Mouse (Mus musculus) frontal cortex, adult (tissue): ENCODE measurements around the gene Aqp6.
A peak's percentile ranks its signal among the peaks of the same experiment; 100 is the strongest.

Source experiments
- ATAC-seq: cut with Nextera tagmentation; 2 replicates; pipeline ENCODE4 v1.9.2; 2017; ENCODE audit warnings: mild to moderate bottlenecking, moderate library complexity, mixed read lengths; ENCODE audit not compliant: low TSS enrichment

The Aqp6 gene

DNA sequence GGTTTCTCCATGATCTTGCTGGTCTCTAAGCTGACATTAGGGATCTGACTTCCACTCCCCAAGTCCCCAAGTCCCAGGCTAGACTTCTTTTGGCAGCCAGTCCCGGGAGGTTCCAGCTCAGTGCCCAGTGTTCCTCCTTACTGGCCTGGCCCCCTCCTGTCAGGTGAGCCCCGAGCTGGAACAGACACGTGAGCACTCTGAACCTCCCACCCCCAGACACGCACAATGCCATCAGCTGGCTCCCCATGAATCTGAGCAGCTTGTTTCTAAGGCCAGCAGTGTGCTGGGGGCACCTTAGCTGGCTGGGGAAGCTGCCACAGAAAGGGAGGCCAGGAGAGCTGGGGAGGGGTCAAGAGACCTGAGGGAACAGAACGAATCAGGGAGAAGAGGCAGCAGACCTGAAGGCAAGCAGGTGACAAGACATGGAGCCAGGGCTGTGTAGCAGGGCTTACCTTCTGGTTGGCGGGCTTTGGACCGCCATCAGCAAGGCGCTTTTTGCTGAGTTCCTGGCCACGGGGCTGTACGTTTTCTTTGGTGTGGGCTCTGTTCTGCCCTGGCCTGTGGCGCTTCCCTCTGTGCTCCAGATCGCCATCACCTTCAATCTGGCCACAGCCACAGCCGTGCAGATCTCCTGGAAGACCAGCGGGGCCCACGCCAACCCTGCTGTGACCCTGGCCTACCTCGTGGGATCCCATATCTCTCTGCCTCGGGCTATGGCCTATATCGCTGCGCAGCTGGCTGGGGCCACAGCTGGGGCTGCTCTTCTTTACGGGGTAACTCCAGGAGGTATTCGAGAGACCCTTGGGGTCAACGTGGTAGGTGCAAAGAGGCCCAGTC lies at the start of gene Aqp6:
Aqp6 (plus strand) TSS at position 415 of the 837 bp plus-strand sequence.
- ATAC-seq: no peak

GRCm38 (mm10) chr15:99553767-99554166 lies 47.4 kb upstream of the Aqp6 start:
- ATAC-seq: no peak

DNA sequence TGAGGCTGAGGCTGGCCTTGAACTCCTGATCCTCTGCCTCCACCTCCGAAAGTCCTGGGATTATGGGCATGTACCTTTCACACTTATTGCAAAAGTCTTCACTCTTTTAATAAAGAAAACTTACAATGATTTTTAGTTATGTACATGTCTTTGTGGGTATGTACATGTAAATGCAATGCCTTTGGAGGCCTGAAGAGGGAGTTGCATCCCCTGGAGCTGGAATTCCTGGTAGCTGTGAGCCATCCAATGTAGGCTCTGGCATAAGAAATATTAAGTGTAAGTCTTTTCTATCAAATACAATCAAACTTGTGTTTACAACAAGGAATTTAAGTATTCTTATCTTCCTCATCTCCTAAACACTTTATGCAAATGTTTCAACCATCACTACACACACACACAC lies 42.3 kb upstream of the Aqp6 start:
- no peak for ATAC-seq

- ATAC-seq: no peak
These were observed 41.0 kb upstream of the Aqp6 start for GRCm38 (mm10) chr15:99560246-99560645.

GRCm38 (mm10) chr15:99567371-99567770 lies 33.8 kb upstream of the Aqp6 start:
- no peak for ATAC-seq

- no peak for ATAC-seq
These were observed 32.5 kb upstream of the Aqp6 start for GRCm38 (mm10) chr15:99568682-99569081.

- ATAC-seq: peak; percentile 86
These were observed 32.1 kb upstream of the Aqp6 start for GRCm38 (mm10) chr15:99569123-99569522.

DNA sequence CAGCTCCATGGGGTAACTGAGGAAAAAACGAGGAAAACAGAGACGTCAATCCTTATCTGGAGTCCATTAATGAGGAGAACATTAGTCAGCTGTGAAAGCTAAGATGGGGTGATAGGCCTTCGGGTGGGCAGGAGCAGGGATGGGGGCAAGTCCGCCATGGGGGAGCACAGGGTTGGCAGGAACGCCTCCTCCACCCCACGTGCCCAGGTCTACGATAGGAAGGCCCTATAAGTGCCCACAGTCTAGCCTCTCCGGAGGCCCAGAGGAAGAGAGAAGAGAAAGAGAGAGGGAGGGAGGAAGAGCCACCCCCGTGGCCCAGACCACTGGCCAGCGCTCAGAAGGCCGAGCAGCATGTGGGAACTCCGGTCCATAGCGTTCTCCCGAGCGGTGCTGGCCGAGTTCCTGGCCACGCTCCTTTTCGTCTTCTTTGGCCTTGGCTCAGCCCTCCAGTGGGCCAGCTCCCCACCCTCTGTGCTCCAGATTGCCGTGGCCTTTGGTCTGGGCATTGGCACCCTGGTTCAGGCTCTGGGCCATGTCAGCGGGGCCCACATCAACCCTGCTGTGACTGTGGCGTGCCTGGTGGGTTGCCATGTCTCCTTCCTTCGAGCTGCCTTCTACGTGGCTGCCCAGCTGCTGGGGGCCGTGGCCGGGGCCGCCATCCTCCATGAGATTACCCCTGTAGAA lies 22.3 kb upstream of the Aqp6 start, which contains the start of gene Aqp2:
Aqp2 (plus strand) TSS at position 254 of the 684 bp plus-strand sequence.
- no peak for ATAC-seq

DNA sequence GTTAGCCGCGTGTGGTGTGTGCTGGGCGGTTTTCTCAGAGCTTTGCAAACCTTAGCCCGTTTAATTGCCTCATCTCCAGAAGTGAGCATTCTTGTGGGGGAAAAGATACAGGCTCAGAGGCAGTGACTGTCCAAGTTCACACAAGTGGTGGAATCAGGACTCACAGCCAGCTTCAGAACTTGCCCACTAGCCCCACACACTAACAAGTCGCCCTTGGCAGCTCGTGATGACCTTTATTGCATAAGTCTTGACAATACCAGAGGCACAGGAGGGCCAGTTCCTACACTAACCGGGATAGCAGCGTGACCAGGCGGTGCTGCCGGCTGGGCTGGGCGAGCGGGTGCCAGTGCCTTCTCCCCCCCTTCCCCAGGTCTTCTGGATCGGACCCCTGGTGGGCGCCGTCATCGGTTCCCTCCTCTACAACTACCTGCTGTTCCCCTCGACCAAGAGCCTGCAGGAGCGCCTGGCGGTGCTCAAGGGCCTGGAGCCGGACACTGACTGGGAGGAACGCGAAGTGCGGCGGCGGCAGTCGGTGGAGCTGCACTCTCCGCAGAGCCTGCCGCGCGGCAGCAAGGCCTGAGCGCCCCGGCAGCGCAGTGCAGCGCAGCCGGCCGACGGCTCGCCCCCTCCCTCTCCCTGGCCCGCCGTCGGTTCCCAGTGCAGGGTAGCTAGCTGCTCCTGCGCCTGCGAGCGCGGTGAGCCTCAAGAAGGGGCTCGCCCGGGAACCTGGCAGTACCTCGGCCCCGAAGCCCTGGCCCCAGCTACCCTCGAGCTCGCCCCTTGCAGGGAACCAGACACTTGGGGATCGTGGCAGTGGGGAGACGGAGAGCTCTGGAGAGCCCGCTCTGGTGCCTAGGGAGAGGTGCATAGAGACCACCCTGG lies 17.5 kb upstream of the Aqp6 start:
- ATAC-seq: peak; percentile 73

GRCm38 (mm10) chr15:99584407-99585202 lies 16.6 kb upstream of the Aqp6 start:
- ATAC-seq: no peak

- no peak for ATAC-seq
These were observed 15.5 kb upstream of the Aqp6 start for GRCm38 (mm10) chr15:99585741-99586140.

- no peak for ATAC-seq
These were observed 14.7 kb upstream of the Aqp6 start for GRCm38 (mm10) chr15:99586525-99586924.

- no peak for ATAC-seq
These were observed 12.0 kb upstream of the Aqp6 start for GRCm38 (mm10) chr15:99589237-99589636.

DNA sequence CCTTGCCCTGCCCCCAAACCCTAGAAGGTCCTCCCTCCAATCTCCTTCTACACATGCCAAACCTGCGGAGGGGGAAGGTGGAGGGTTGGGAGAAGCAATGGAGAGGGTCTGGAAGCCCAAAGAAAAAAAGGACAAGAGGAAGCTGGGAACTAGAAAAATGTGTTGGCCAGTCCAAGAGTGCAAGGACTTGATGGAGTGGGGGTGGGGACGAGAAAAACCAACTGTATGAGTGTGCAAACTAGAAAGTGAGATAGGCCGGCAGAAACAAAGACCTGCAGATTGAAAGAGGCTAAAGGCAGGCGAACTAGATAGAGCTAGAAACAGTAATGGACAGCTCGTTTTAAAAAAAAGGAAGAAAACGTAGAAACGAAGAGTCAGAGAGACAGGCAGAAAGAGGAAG lies 11.5 kb upstream of the Aqp6 start:
- ATAC-seq: no peak

DNA sequence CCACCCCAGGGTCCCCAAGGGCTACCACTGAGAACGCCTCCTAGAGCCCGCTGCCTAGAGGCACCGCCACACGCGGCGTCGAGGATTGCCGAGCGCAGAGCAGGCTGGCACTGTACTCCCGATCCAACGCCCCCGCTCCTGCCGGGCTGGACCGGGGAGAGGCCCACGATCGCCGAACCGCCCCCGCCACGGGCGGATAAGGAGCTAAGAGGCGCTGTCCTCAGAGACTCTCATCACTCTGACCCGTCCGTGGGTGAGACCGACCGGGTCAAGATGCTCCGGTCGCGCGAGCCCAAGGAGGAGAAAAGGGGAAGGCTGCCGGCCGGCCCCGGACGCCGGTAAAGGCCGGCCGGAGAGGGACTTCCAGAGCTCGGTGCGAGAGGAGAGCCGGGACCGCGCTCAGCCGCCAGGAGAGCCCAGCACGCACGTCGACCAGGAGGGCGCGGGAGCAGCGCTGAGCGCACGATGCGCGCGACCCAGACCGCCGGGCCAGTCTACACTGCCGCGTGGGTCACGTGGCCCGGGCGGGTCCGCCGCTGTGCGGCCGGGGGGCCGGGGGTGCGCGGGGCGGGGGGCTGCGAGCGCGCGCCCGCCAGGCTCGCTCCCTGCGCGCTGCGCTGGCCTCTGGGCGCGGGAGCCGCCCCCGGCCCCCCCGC lies 10.6 kb upstream of the Aqp6 start, which contains the start of gene Aqp5:
Aqp5 (plus strand) TSS at position 354 of the 656 bp plus-strand sequence.
- no peak for ATAC-seq

GRCm38 (mm10) chr15:99592177-99592576 lies 9.0 kb upstream of the Aqp6 start:
- ATAC-seq: no peak

- ATAC-seq: no peak
These were observed 8.3 kb upstream of the Aqp6 start for GRCm38 (mm10) chr15:99592877-99593276.

- no peak for ATAC-seq
These were observed 6.2 kb upstream of the Aqp6 start for GRCm38 (mm10) chr15:99594951-99595350.

DNA sequence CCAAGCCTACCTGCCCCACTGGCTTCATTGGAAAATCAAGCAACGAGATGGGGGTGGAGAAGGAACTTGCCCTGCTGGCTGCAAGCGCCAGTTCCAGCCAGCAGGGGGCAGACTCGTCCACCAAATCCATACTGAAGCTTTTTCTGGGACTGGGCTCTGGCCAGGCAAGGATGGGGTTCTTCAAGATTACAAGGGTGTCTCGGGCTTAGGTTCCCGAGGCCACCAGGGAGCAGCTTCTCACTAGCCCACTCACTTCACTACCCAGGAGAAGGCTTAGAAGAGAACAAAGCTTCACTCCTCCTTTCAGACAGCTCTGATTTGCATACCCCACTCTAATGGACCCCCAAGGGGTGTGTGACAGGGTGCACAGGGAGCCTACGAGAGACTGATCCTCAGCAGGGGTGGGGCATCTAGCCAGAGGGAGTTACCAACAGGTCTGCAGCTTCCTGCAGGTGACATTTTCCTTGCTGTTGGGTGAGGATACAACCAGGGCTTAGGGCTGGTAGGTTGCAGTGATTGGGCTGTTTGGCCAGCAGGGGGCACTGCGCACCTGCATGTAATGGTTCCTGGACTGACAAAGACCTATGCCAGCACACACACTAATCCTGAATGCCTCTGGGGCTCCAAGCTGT lies 5.0 kb upstream of the Aqp6 start:
- ATAC-seq: peak; percentile 79

DNA sequence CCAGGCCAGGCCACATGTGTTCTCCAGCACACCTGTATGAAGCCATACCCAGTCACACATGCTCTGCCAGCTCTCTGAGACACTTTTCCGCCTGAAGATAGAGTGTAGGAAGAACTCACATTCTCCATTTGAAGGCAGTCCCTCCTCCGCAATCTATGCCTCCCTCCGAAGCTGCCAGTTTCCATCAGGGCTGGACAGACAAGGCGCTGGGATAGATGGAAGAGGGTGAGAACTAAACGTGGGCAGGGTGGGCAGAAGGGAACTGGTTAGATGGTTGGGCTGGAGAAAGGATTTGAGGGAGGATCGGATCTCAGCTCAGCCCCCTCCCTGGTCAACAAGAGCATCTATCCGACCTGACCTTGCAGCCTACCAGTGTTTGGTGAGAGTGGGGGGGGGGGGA lies 4.4 kb upstream of the Aqp6 start:
- no peak for ATAC-seq
